Mouse (Mus musculus) C2C12 (cell line): ENCODE measurements around the gene Ier3.

Experiments used
- CEBPB ChIP-seq: IDR thresholded peaks from one replicate; pipeline ENCODE4 v1.6.1; 2011; ENCODE audit warnings: low read depth, mild to moderate bottlenecking, control low read depth, moderate library complexity
- CTCF ChIP-seq: IDR thresholded peaks from one replicate; pipeline ENCODE4 v1.5.1; 2011; ENCODE audit not compliant: control insufficient read depth, insufficient read depth, insufficient read length
- FOSL1 ChIP-seq: IDR thresholded peaks from one replicate; pipeline ENCODE4 v1.8.0; 2011; ENCODE audit warnings: mild to moderate bottlenecking, low read length; ENCODE audit not compliant: poor library complexity, insufficient read depth, severe bottlenecking
- MAX ChIP-seq: IDR thresholded peaks from one replicate; pipeline ENCODE4 v1.6.1; 2011; ENCODE audit warnings: mild to moderate bottlenecking, control low read depth
- MYOD1 ChIP-seq: IDR thresholded peaks from one replicate; pipeline ENCODE4 v1.6.1; 2011; ENCODE audit warnings: low read depth; ENCODE audit not compliant: control insufficient read depth, insufficient read length
- MYOG ChIP-seq: IDR thresholded peaks from one replicate; pipeline ENCODE4 v1.6.1; 2011; ENCODE audit not compliant: control insufficient read depth, insufficient read length; ENCODE audit errors: extremely low read depth
- USF1 ChIP-seq: IDR thresholded peaks from one replicate; pipeline ENCODE4 v1.6.1; 2011; ENCODE audit warnings: low read depth, mild to moderate bottlenecking, control low read depth, moderate library complexity

GRCm38 (mm10) chr17:35834696-35835422 lies 13.4 kb downstream of the Ier3 start:
- TF ChIP-seq MYOD1 = no peak
- TF ChIP-seq CTCF = no peak
- no peak for TF ChIP-seq MAX
- TF ChIP-seq MYOG = no peak
- no peak for TF ChIP-seq USF1
- no peak for TF ChIP-seq CEBPB
- TF ChIP-seq FOSL1 = no peak
